Comparison of ENCODE assay signal across 22 mouse cellular contexts in genomic region chr12:7200879-7201278, GRCm38 (mm10).
"Had no signal": no experiment of that assay in that cellular context is flagged by ENCODE, and none has a peak within 500 bp of the region (broad histone marks: within the 10 kb centered on the region; RNA-seq: fewer than 3 reads in every experiment).

No protein-coding gene starts in this region.

- H3K9ac ChIP-seq: forebrain, postnatal 0 days; heart, embryonic 13.5 days; heart, embryonic 15.5 days; hindbrain, embryonic 13.5 days; hindbrain, embryonic 15.5 days; limb, embryonic 13.5 days; limb, embryonic 15.5 days; liver, embryonic 12.5 days; liver, embryonic 14.5 days had no signal

- ATAC-seq: forebrain, postnatal 0 days; hindbrain, postnatal 0 days; intestine, embryonic 16.5 days; liver, embryonic 12.5 days had no signal

- H3K4me2 ChIP-seq: heart, embryonic 11.5 days; heart, embryonic 13.5 days; heart, embryonic 15.5 days; hindbrain, embryonic 13.5 days; hindbrain, embryonic 15.5 days; limb, embryonic 13.5 days; limb, embryonic 15.5 days; liver, embryonic 12.5 days had no signal

- H3K4me1 ChIP-seq: heart, embryonic 13.5 days; heart, embryonic 15.5 days; hindbrain, embryonic 13.5 days; hindbrain, embryonic 15.5 days; limb, embryonic 13.5 days; limb, embryonic 15.5 days; liver, embryonic 12.5 days had no signal

- H3K36me3 ChIP-seq: heart, embryonic 13.5 days; heart, embryonic 15.5 days; hindbrain, embryonic 13.5 days; hindbrain, embryonic 15.5 days; limb, embryonic 13.5 days; limb, embryonic 15.5 days; liver, embryonic 12.5 days had no signal

- H3K27me3 ChIP-seq: heart, embryonic 13.5 days; heart, embryonic 15.5 days; hindbrain, embryonic 13.5 days; hindbrain, embryonic 15.5 days; limb, embryonic 13.5 days; limb, embryonic 15.5 days; liver, embryonic 12.5 days had no signal

- H3K27ac ChIP-seq: heart, adult 2 months; heart, embryonic 13.5 days; heart, embryonic 15.5 days; hindbrain, embryonic 13.5 days; hindbrain, embryonic 15.5 days; hindbrain, postnatal 0 days; limb, embryonic 13.5 days; limb, embryonic 15.5 days; liver, embryonic 12.5 days; liver, embryonic 14.5 days had no signal

- H3K9me3 ChIP-seq: heart, embryonic 13.5 days; heart, embryonic 15.5 days; hindbrain, embryonic 13.5 days; hindbrain, embryonic 15.5 days; limb, embryonic 13.5 days; limb, embryonic 15.5 days; liver, embryonic 12.5 days had no signal

- H3K4me3 ChIP-seq: heart, adult 2 months; heart, embryonic 13.5 days; heart, embryonic 15.5 days; hindbrain, embryonic 13.5 days; hindbrain, embryonic 15.5 days; limb, embryonic 13.5 days; limb, embryonic 15.5 days; liver, embryonic 12.5 days had no signal

- DNase-seq: forebrain, postnatal 0 days; gastrocnemius, postnatal 14 days; gastrocnemius, postnatal 36 days; heart, adult 11 months; heart, adult 2 months; heart, postnatal 14 days; heart, postnatal 36 days; kidney, postnatal 10 days; layer of hippocampus, adult 9-11 months; layer of hippocampus, postnatal 36 days; left cerebral cortex, postnatal 4 days had no signal
